Mouse (Mus musculus): ENCODE data around the gene Scamp2. TPM values are rescaled to one million over a fixed set of nuclear protein-coding genes. Genes with fewer than 3 reads are reported as not detected.

The Scamp2 gene
- polyA plus RNA-seq, 1 experiment = 35.5 TPM

- no peak overlapping the region for H3K27ac ChIP-seq (ENCODE audit: insufficient read depth, low read length)
- H3K4me1 ChIP-seq (ENCODE audit: control insufficient read depth, insufficient read depth, low read length) = no peaks in the 10 kb centered on the region
- H3K4me3 ChIP-seq (replicated peaks; ENCODE audit: insufficient read depth, low read depth, low read length) = no peak overlapping the region
- 87% methylated on average over 2 of the region's 2 CpGs for WGBS
- no peak for DNase-seq
- TF ChIP-seq CTCF (IDR thresholded peaks at IDR 0.05; ENCODE audit: borderline replicate concordance, insufficient read depth, low read depth, low read length) (no peak), POLR2A (IDR thresholded peaks at IDR 0.05; ENCODE audit: borderline replicate concordance, insufficient read depth, low read length) (no peak)
- no peaks in the 10 kb centered on the region for H3K27me3 ChIP-seq (ENCODE audit: control insufficient read depth, insufficient read depth, low read length)
These were observed 21.2 kb upstream of the Scamp2 start for GRCm38 (mm10) chr9:57539550-57539949.

- no peak for TF ChIP-seq POLR2A (IDR thresholded peaks at IDR 0.05; ENCODE audit: borderline replicate concordance, insufficient read depth, low read length)
- peak; percentile 37; the same call in 1 of the 2 replicates for TF ChIP-seq CTCF (IDR thresholded peaks at IDR 0.05; ENCODE audit: borderline replicate concordance, insufficient read depth, low read depth, low read length)
- Histone ChIP-seq H3K4me3 (replicated peaks; ENCODE audit: insufficient read depth, low read depth, low read length) (no peak overlapping the region), H3K27ac (ENCODE audit: insufficient read depth, low read length) (no peak overlapping the region), H3K27me3 (ENCODE audit: control insufficient read depth, insufficient read depth, low read length) (no peaks in the 10 kb centered on the region), H3K4me1 (ENCODE audit: control insufficient read depth, insufficient read depth, low read length) (no peaks in the 10 kb centered on the region; the same call in 1 of the 2 replicates)
- WGBS = 0% methylated on average over 1 of the region's 1 CpGs
- peak; percentile 57 to 64 for DNase-seq
These were observed 19.4 kb upstream of the Scamp2 start for GRCm38 (mm10) chr9:57541312-57541711.

GRCm38 (mm10) chr9:57543951-57544350 is 16.8 kb upstream of the Scamp2 start:
- TF ChIP-seq POLR2A (IDR thresholded peaks at IDR 0.05; ENCODE audit: borderline replicate concordance, insufficient read depth, low read length) = no peak
- no peak for TF ChIP-seq CTCF (IDR thresholded peaks at IDR 0.05; ENCODE audit: borderline replicate concordance, insufficient read depth, low read depth, low read length)
- H3K4me3 ChIP-seq (replicated peaks; ENCODE audit: insufficient read depth, low read depth, low read length) = no peak overlapping the region
- no peak for DNase-seq
- H3K27ac ChIP-seq (ENCODE audit: insufficient read depth, low read length) = no peak overlapping the region
- no peaks in the 10 kb centered on the region for H3K27me3 ChIP-seq (ENCODE audit: control insufficient read depth, insufficient read depth, low read length)
- peaks cover 17% of the 10 kb centered on the region for H3K4me1 ChIP-seq (ENCODE audit: control insufficient read depth, insufficient read depth, low read length)
- WGBS = 68% methylated on average over 3 of the region's 3 CpGs

- Histone ChIP-seq H3K27ac (ENCODE audit: insufficient read depth, low read length) (no peak overlapping the region), H3K4me3 (replicated peaks; ENCODE audit: insufficient read depth, low read depth, low read length) (no peak overlapping the region), H3K27me3 (ENCODE audit: control insufficient read depth, insufficient read depth, low read length) (no peaks in the 10 kb centered on the region), H3K4me1 (ENCODE audit: control insufficient read depth, insufficient read depth, low read length) (peaks cover 23% of the 10 kb centered on the region)
- WGBS = 23% methylated on average over 5 of the region's 5 CpGs
- peak; percentile 48 to 65 for DNase-seq
- TF ChIP-seq POLR2A (IDR thresholded peaks at IDR 0.05; ENCODE audit: borderline replicate concordance, insufficient read depth, low read length) (no peak), CTCF (IDR thresholded peaks at IDR 0.05; ENCODE audit: borderline replicate concordance, insufficient read depth, low read depth, low read length) (no peak)
These were observed 13.5 kb upstream of the Scamp2 start for GRCm38 (mm10) chr9:57547287-57547686.

- Histone ChIP-seq H3K4me1 (ENCODE audit: control insufficient read depth, insufficient read depth, low read length) (peaks cover 23% of the 10 kb centered on the region), H3K27me3 (ENCODE audit: control insufficient read depth, insufficient read depth, low read length) (no peaks in the 10 kb centered on the region), H3K27ac (ENCODE audit: insufficient read depth, low read length) (no peak overlapping the region), H3K4me3 (replicated peaks; ENCODE audit: insufficient read depth, low read depth, low read length) (no peak overlapping the region)
- no peak for DNase-seq
- no peak for TF ChIP-seq CTCF (IDR thresholded peaks at IDR 0.05; ENCODE audit: borderline replicate concordance, insufficient read depth, low read depth, low read length)
- no peak for TF ChIP-seq POLR2A (IDR thresholded peaks at IDR 0.05; ENCODE audit: borderline replicate concordance, insufficient read depth, low read length)
- 71% methylated on average over 11 of the region's 11 CpGs for WGBS
These were observed 12.9 kb upstream of the Scamp2 start for GRCm38 (mm10) chr9:57547869-57548268.

- DNase-seq = peak in 1 of 2 experiments; percentile 34
- 20% methylated on average over 4 of the region's 4 CpGs for WGBS
- TF ChIP-seq POLR2A (IDR thresholded peaks at IDR 0.05; ENCODE audit: borderline replicate concordance, insufficient read depth, low read length) (no peak), CTCF (IDR thresholded peaks at IDR 0.05; ENCODE audit: borderline replicate concordance, insufficient read depth, low read depth, low read length) (no peak)
- H3K27ac ChIP-seq (ENCODE audit: insufficient read depth, low read length) = no peak overlapping the region
- no peak overlapping the region for H3K4me3 ChIP-seq (replicated peaks; ENCODE audit: insufficient read depth, low read depth, low read length)
- H3K27me3 ChIP-seq (ENCODE audit: control insufficient read depth, insufficient read depth, low read length) = no peaks in the 10 kb centered on the region
- peaks cover 23% of the 10 kb centered on the region for H3K4me1 ChIP-seq (ENCODE audit: control insufficient read depth, insufficient read depth, low read length)
These were observed 11.6 kb upstream of the Scamp2 start for GRCm38 (mm10) chr9:57549186-57549585.

GRCm38 (mm10) chr9:57550126-57550862 is 10.4 kb upstream of the Scamp2 start:
- H3K4me3 ChIP-seq (replicated peaks; ENCODE audit: insufficient read depth, low read depth, low read length) = no peak overlapping the region
- peak in 1 of 2 experiments; percentile 8 for DNase-seq
- H3K27me3 ChIP-seq (ENCODE audit: control insufficient read depth, insufficient read depth, low read length) = no peaks in the 10 kb centered on the region
- WGBS = 86% methylated on average over 11 of the region's 11 CpGs
- peaks cover 23% of the 10 kb centered on the region for H3K4me1 ChIP-seq (ENCODE audit: control insufficient read depth, insufficient read depth, low read length)
- no peak for TF ChIP-seq POLR2A (IDR thresholded peaks at IDR 0.05; ENCODE audit: borderline replicate concordance, insufficient read depth, low read length)
- TF ChIP-seq CTCF (IDR thresholded peaks at IDR 0.05; ENCODE audit: borderline replicate concordance, insufficient read depth, low read depth, low read length) = no peak
- no peak overlapping the region for H3K27ac ChIP-seq (ENCODE audit: insufficient read depth, low read length)
